Mouse (Mus musculus) CH12F3 (cell line): ENCODE measurements at regions not wholly inside any gene's neighbourhood (a gene's known extent, or its start where the extent isn't known, plus 50 kb on each side); places are given as distances from the start of the nearest gene placed in this dataset.

ENCODE experiments used
- in situ Hi-C: fragments of 300-500 bp; cut with MboI; formaldehyde crosslinking; loops from 2 replicates; pipeline ENCODE4 v1.14.3; 2020; ENCODE audit warnings: low sequenced_read_pairs

- in situ Hi-C loops = no loop called here
Observed at GRCm38 (mm10) chr2:46678366-46678765, 1561.2 kb upstream of the Zeb2 start.

GRCm38 (mm10) chr2:46669517-46670291 lies 1552.5 kb upstream of the Zeb2 start:
- in situ Hi-C loops = no loop called here

GRCm38 (mm10) chr2:46666990-46667337 lies 1549.8 kb upstream of the Zeb2 start:
- in situ Hi-C loops = no loop called here

- in situ Hi-C loops = no loop called here
Observed at GRCm38 (mm10) chr2:46666084-46666989, 1549.1 kb upstream of the Zeb2 start.

- in situ Hi-C loops = no loop called here
Observed at GRCm38 (mm10) chr2:46661876-46662275, 1544.7 kb upstream of the Zeb2 start.

DNA sequence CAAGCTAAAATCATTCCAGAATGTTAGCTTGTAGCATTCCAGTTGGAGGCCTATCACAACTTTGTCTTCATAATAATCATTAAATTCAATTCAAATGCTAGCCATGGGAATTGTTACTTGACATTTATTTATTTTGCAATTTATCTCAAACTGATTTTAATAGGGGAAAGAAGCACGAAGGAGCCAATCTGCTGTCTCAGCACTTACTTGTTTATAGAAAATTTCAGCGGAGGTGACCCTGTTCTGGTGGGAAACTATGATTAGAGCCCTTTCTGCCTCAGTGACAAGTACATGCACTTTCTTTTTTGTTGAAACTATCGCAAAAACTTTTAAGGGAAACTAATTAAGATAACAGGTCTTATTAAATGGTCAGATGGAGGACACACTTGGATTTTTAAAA lies 1543.4 kb upstream of the Zeb2 start:
- in situ Hi-C loops = no loop called here

- in situ Hi-C loops = no loop called here
Observed at GRCm38 (mm10) chr2:46655289-46655688, 1538.1 kb upstream of the Zeb2 start.

DNA sequence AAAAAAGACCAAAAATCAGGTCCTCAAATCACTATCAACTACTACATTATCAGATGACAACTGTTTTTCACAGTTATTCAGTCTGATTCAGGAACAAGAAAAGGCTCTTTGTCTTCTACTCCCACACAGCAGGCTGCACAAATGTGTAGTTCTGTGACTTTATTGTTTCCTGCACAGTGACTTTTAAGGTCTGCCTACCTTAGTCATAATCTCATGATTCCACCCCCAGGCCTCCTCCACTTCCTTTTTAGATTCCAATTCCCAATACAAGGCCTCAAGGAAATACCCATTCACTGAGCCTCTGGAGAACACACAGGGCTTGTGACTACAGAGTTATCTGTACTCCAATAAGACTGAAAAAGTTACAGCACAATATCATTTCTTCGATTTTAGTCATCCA lies 1535.4 kb upstream of the Zeb2 start:
- in situ Hi-C loops = no loop called here

GRCm38 (mm10) chr2:46646366-46646765 lies 1529.2 kb upstream of the Zeb2 start:
- in situ Hi-C loops = no loop called here

- in situ Hi-C loops = no loop called here
Observed at GRCm38 (mm10) chr2:46609217-46609616, 1492.0 kb upstream of the Zeb2 start.

DNA sequence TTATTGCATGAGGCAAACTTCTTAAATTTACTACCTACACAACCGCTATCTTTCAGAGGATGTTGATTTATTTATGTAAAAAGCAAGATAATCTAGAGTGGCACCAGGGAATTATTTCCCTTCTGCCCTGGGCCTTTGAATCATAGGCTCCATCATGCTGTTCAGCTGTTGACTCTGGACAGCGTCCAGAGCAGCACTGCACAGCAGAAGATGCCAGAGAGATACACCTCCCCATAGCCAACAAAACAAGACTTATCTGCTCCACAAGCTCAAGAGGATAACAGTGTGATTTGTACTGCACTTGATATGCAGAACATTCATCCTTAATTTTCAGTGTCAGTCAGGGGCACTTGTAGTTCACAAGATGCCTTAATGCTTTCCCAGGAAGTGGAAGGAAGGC lies 1464.6 kb upstream of the Zeb2 start:
- in situ Hi-C loops = no loop called here

DNA sequence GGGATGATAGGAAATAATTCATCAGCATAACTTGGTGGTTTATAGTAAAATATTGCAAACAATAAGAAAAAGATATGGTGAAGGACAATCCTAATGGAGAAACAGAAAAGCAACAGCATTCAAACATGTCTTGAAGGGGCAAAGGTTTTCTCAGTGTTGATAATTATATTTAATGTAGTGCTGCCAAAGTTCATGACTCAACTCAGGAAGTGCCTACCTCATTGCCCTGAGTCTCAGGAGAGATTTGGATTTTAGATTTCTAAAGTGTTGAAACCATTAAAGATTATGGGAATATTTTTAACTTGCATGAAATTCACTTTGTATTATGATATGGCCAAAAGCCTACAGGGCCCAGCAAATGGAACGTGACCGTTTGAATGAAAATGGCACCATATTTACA lies 1453.2 kb upstream of the Zeb2 start:
- in situ Hi-C loops = no loop called here

DNA sequence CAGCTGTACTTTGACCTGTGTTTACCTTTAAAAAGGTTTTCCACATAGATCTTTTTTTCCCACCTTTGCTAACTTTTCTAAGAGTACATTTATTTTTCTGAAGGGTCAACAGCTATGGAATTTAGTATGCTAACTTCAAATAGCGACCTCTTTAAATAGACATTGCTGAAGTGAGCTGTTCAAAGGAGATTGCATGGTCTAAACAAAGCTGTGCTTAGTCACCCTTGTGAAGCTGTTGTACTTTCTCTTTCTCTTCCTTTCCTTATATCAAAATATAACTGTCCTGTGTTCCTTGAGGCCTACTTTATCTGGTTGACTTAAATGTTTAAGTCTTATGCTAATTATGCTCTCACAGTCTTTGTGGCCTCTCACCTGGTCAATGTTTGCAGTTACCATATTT lies 1416.2 kb upstream of the Zeb2 start:
- in situ Hi-C loops = no loop called here

DNA sequence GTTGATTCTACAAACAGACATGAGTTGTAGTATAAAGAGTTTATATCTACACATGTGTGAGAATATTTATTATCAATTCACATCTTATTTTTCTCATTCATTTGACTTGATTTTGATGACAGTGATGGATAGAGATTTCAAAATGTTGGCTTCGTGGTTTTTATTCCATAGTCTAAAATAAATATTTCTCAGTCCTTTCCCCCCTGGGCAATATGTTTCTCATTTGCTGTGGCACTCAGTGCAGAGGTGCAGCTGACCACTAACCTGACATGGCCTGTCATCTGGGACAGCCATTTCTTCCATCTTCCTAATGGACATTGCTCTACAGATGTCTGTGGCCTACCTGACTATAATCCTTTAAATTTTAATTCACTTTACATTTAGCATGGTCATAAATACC lies 1413.5 kb upstream of the Zeb2 start:
- in situ Hi-C loops = no loop called here

GRCm38 (mm10) chr2:46525223-46525622 lies 1408.0 kb upstream of the Zeb2 start:
- in situ Hi-C loops = no loop called here

DNA sequence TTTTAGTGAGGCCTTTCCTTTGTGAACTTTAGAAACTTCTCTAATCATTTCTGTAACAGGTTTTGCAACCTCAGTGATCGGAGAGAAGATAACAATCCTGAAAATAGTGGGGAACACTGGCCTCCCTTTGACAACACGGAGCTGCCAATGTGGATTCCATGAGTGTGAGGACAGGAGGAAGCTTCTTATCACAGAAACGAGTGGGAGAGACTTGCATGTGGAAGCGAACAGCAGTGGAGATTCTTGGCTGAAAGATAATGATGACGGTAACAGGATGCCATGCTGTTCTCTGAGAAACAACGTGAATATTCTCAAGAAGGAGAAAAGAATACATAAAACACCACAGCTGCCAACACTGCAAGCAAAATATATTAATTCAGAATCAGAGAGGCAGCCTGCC lies 1407.4 kb upstream of the Zeb2 start:
- in situ Hi-C loops = no loop called here

DNA sequence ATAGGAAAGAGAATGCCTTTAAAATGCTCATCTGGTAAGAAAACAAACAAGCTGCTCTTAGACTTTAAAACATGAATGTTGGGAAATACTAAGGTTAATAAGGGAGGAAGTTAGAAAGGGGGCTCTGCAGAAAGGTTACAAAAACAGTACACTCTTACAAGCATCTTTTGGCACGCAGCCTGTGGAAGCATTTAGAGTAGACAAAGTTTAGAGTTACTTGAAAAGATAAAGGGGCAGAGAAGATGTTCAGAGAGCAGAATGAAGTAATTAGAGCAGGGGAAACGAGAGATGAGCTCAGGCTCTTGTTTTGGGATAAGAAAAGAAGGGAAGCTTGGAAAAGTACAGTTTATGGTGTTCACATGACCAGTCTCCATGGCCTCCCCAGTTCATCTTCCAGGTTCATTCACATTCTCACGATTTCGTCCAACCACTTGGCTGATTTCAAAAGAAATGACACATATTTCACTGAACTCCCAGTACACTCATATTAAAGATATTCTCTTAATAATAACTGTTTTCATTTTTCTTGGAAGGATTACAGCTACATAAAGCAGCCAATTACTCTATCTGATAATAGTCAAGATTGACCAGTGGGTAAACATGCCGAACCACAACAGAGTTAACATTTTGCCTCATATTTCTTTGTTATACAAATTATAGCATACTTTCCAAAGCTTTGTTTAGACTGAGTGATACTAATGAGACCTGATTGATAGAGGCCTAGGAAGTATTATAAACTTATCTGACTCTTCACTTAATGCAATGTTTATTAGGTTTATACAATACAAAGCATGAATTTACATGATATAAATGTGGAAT lies 1404.2 kb upstream of the Zeb2 start:
- in situ Hi-C loops = no loop called here

DNA sequence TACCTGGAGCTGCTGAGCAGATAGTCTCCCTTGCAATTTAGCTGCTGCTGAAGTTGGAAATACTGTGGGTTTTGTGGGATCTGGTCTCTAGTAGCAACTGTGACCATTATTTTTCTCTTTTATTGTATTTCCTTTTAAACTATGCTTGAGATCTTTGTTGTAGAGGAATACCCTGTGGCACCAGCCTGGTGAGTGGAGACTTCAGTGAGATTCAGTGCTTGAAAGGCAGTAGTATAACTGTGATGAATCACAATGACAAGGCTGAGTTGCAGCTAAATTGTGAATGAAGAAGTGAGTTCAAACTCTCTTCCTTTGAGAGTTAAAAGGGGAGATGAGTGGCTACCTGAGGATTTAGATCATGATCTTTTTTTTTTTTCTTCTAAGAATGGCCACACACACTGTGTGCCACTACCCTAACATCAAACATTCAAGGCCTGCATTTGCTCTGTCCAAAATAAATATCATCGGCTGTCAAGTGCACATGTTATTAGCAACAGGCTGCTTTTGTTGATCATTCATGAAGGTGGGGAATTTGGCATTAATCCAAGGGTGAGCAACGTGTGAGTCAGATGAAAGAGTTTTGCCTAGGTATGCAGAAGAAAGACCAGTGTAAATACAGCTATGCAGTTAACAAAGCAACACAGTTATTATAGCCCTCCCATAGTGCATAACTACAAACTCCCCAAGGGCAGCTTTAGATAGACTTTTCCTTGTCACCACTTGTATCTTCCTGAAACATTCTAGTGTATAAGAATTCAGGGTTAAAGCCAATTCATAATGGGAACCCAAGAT lies 1395.2 kb upstream of the Zeb2 start:
- in situ Hi-C loops = no loop called here

DNA sequence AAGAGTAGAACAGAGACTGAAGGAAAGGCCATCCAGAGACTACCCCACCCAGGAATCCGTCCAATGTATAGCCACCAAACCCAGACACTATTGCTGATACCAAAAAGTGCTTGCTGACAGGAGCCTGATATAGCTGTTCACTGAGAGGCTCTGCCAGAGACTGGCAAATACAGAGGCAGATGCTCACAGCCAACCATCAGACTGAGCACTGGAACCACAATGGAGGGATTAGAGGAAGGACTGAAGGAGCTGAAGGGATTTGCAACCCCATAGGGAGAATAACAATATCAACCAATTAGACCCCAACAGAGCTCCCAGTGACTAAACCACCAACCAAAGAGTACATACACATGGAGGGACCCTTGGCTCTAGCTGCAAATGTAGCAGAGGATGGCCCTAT lies 1389.8 kb upstream of the Zeb2 start:
- in situ Hi-C loops = no loop called here

GRCm38 (mm10) chr2:46503074-46503473 lies 1385.9 kb upstream of the Zeb2 start:
- in situ Hi-C loops = no loop called here

DNA sequence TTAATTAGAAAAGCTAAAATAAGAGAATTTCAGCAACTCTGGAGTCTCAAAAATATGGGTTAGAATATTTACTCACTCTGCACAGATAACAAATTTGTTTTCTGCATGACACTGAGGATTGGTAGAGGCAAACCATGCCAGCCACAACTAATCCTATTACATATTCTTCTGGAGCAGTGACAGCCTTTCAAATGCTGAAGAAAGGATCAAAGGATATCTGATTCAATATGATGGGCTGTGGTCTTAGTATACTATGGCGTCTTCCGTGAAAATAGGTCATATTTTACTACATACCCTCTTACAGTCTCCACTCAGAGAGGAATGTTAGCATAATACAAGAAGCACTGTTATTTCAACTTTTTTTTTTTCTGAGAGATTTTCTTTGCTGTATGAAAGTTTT lies 1375.1 kb upstream of the Zeb2 start:
- in situ Hi-C loops = no loop called here
